Mouse (Mus musculus): ENCODE measurements around the gene Jade1. TPM values are rescaled to one million over a fixed set of nuclear protein-coding genes. Genes with fewer than 3 reads are reported as not detected.

Gene Jade1
- total and polyA plus RNA-seq, 3 experiments, result 116 to 150 (median 134) TPM

DNA sequence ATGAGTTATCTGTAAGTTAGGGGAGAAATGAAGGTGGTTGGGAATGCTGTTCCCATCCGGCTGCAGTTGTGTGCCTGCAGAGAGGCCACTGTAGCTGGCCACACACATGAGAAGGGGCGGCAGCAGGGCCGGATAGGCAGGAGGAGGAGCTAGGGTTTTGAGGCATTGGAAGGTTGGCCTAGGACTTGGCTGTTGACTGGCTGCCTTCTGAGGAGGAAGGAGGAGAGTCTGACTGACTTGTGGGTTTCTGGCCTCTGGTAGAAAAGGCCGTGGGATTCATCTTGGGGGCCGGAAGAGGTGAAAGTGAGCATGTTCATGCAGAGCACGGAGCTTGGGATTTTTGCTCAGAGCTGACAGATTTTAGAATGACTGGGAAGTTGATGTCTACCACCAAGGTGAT, 32.1 kb downstream of the Jade1 start:
- no peak overlapping the region for H3K4me3 ChIP-seq (ENCODE audit: control insufficient read depth in 1 of 2, insufficient read depth in 1 of 2, low read depth in 2 of 2, low read length in 2 of 2)
- H3K27me3 ChIP-seq (ENCODE audit: control insufficient read depth in 1 of 2, insufficient read depth in 2 of 2, low read length in 2 of 2), result no peaks in the 10 kb centered on the region
- no peaks in the 10 kb centered on the region for H3K4me1 ChIP-seq (ENCODE audit: control insufficient read depth in 1 of 2, insufficient read depth in 2 of 2, low read length in 2 of 2)
- TF ChIP-seq POLR2AphosphoS5 (IDR thresholded peaks at IDR 0.05; ENCODE audit: borderline replicate concordance, low read depth, low read length) (no peak), SIN3A (IDR thresholded peaks at IDR 0.05; ENCODE audit: low read length) (no peak), ZKSCAN1 (IDR thresholded peaks at IDR 0.05; ENCODE audit: low read depth, low read length) (no peak), MAX (IDR thresholded peaks at IDR 0.05; ENCODE audit: low read length) (no peak), MAFK (IDR thresholded peaks at IDR 0.05; ENCODE audit: borderline replicate concordance, low read depth, low read length) (no peak)
- no peaks in the 10 kb centered on the region for H3K9me3 ChIP-seq (replicated peaks; ENCODE audit: insufficient read depth, low read length)
- no peak overlapping the region for H3K9ac ChIP-seq (ENCODE audit: control insufficient read depth, low read depth, low read length, poor library complexity, severe bottlenecking)
- DNase-seq (ENCODE audit: low read depth, low spot score), result no peak
- no peak overlapping the region for H3K27ac ChIP-seq (ENCODE audit: control insufficient read depth, low read depth, low read length)
- peaks cover 6 to 37% of the 10 kb centered on the region in 2 experiments for H3K36me3 ChIP-seq (ENCODE audit: control insufficient read depth in 1 of 2, insufficient read depth in 2 of 2, low read length in 2 of 2)
- peaks cover 70% of the 10 kb centered on the region for H3K79me2 ChIP-seq (ENCODE audit: control insufficient read depth, insufficient read depth, low read length, poor library complexity)

DNA sequence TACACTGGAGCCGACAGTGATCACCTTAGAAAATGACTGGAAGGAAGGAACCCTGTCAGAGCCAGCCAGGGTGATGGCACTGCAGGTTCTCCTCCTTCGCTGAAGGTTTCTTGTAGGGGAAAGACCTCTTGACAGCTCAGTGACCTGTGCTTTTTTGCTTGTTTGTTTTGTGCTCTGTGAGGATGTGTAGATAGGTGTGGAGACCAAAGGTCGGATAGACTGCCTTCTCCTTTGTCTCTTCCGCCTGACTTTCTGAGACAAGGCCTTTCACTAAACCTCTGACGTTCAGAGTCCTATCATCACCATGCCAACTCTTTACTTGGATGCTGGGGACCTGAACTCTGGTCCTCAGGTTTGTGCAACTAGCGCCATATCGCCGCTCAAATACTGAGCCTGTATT, 33.0 kb downstream of the Jade1 start:
- DNase-seq (ENCODE audit: low read depth, low spot score), result no peak
- Histone ChIP-seq H3K9me3 (replicated peaks; ENCODE audit: insufficient read depth, low read length) (no peaks in the 10 kb centered on the region), H3K4me1 (ENCODE audit: control insufficient read depth in 1 of 2, insufficient read depth in 2 of 2, low read length in 2 of 2) (no peaks in the 10 kb centered on the region), H3K9ac (ENCODE audit: control insufficient read depth, low read depth, low read length, poor library complexity, severe bottlenecking) (no peak overlapping the region), H3K36me3 (ENCODE audit: control insufficient read depth in 1 of 2, insufficient read depth in 2 of 2, low read length in 2 of 2) (peaks cover 6 to 40% of the 10 kb centered on the region in 2 experiments), H3K79me2 (ENCODE audit: control insufficient read depth, insufficient read depth, low read length, poor library complexity) (peaks cover 63% of the 10 kb centered on the region), H3K27me3 (ENCODE audit: control insufficient read depth in 1 of 2, insufficient read depth in 2 of 2, low read length in 2 of 2) (no peaks in the 10 kb centered on the region), H3K27ac (ENCODE audit: control insufficient read depth, low read depth, low read length) (no peak overlapping the region), H3K4me3 (ENCODE audit: control insufficient read depth in 1 of 2, insufficient read depth in 1 of 2, low read depth in 2 of 2, low read length in 2 of 2) (no peak overlapping the region)
- TF ChIP-seq HCFC1 (IDR thresholded peaks at IDR 0.05; ENCODE audit: low read depth, low read length), result no peak
- TF ChIP-seq E2F4 (IDR thresholded peaks at IDR 0.05; ENCODE audit: borderline replicate concordance, low read depth, low read length), result no peak
- TF ChIP-seq CHD2 (IDR thresholded peaks at IDR 0.05; ENCODE audit: low read length), result no peak

DNA sequence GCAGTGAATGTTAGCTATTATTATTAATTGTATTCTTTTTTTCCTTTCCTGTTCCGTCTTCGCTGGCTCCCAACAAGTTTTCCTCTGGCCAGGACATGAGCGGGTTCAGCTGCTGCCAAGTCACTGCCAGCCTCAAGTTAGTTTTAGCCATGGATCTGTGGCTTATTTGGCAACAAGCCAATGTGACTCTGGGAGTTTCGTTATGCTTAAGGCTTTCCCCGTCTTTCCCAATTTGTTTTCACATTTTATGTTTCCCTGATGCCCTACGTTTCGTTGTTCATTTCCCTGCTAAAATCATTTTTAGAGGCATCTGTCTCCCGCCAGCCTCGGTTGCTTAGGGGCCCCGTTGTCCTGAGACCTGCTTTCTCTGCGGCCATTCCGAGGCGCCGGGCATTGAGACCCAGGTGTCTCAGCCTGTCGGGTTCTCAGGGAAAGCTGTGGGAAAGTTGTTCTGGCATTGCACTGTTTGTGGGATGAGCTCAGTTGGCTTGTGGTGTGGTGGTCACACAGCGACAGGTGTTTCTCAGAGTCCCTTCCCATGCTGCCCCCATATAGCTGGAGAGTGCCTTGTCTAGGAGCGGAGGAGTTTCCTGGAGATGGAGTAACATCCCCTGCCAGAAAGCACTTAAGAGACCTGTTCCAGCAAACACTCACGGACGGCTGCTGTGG, 33.8 kb downstream of the Jade1 start:
- no peak overlapping the region for H3K4me3 ChIP-seq (ENCODE audit: control insufficient read depth in 1 of 2, insufficient read depth in 1 of 2, low read depth in 2 of 2, low read length in 2 of 2)
- no peak overlapping the region for H3K9ac ChIP-seq (ENCODE audit: control insufficient read depth, low read depth, low read length, poor library complexity, severe bottlenecking)
- TF ChIP-seq CHD2 (IDR thresholded peaks at IDR 0.05; ENCODE audit: low read length) (no peak), UBTF (IDR thresholded peaks at IDR 0.05; ENCODE audit: borderline replicate concordance, insufficient read depth, low read depth, low read length) (no peak), MAX (IDR thresholded peaks at IDR 0.05; ENCODE audit: low read length) (no peak), BHLHE40 (IDR thresholded peaks at IDR 0.05; ENCODE audit: borderline replicate concordance, low read depth, low read length) (no peak), MXI1 (IDR thresholded peaks at IDR 0.05; ENCODE audit: low read depth, low read length) (no peak), JUND (IDR thresholded peaks at IDR 0.05; ENCODE audit: low read depth, low read length) (no peak), ETS1 (IDR thresholded peaks at IDR 0.05; ENCODE audit: low read depth, low read length) (no peak), SIN3A (IDR thresholded peaks at IDR 0.05; ENCODE audit: low read length) (no peak), MAFK (IDR thresholded peaks at IDR 0.05; ENCODE audit: borderline replicate concordance, low read depth, low read length) (no peak), POLR2AphosphoS2 (IDR thresholded peaks at IDR 0.05; ENCODE audit: low read length) (no peak), ZC3H11A (IDR thresholded peaks at IDR 0.05; ENCODE audit: low read depth, low read length) (no peak), ZMIZ1 (IDR thresholded peaks at IDR 0.05; ENCODE audit: low read depth, low read length) (no peak), RAD21 (IDR thresholded peaks at IDR 0.05; ENCODE audit: low read depth, low read length) (no peak), CHD1 (IDR thresholded peaks at IDR 0.05; ENCODE audit: low read depth, low read length) (no peak), NRF1 (IDR thresholded peaks at IDR 0.05; ENCODE audit: insufficient read depth, low read depth, low read length, poor library complexity, severe bottlenecking) (no peak), HCFC1 (IDR thresholded peaks at IDR 0.05; ENCODE audit: low read depth, low read length) (no peak), EP300 (IDR thresholded peaks at IDR 0.05; ENCODE audit: low read depth in 1 of 2, low read length in 2 of 2) (no peak), NELFE (IDR thresholded peaks at IDR 0.05; ENCODE audit: low read depth, low read length) (no peak)
- no peaks in the 10 kb centered on the region for H3K9me3 ChIP-seq (replicated peaks; ENCODE audit: insufficient read depth, low read length)
- H3K27me3 ChIP-seq (ENCODE audit: control insufficient read depth in 1 of 2, insufficient read depth in 2 of 2, low read length in 2 of 2), result no peaks in the 10 kb centered on the region
- DNase-seq (ENCODE audit: low read depth, low spot score), result no peak
- no peaks in the 10 kb centered on the region for H3K4me1 ChIP-seq (ENCODE audit: control insufficient read depth in 1 of 2, insufficient read depth in 2 of 2, low read length in 2 of 2)
- H3K79me2 ChIP-seq (ENCODE audit: control insufficient read depth, insufficient read depth, low read length, poor library complexity), result peaks cover 59% of the 10 kb centered on the region
- peaks cover 4 to 44% of the 10 kb centered on the region in 2 experiments for H3K36me3 ChIP-seq (ENCODE audit: control insufficient read depth in 1 of 2, insufficient read depth in 2 of 2, low read length in 2 of 2)
- H3K27ac ChIP-seq (ENCODE audit: control insufficient read depth, low read depth, low read length), result no peak overlapping the region
